Mouse (Mus musculus) olfactory bulb, adult 2 months (tissue): ENCODE data around the gene Olfr775. TPM values are rescaled to one million over a fixed set of nuclear protein-coding genes. Genes with fewer than 3 reads are reported as not detected.

Experiments used
- H3K27ac ChIP-seq: fragments of 200-500 bp; 2 replicates; pipeline ENCODE4 v1.5.1; 2012; ENCODE audit warnings: low read depth, low read length; ENCODE audit not compliant: insufficient read depth
- H3K4me1 ChIP-seq: fragments of 200-500 bp; 2 replicates; pipeline ENCODE4 v1.6.1; 2012; ENCODE audit warnings: low read length; ENCODE audit not compliant: control insufficient read depth, insufficient read depth
- H3K4me3 ChIP-seq: fragments of 200-500 bp; 2 replicates; pipeline ENCODE4 v1.5.1; 2012; ENCODE audit warnings: mild to moderate bottlenecking, low read depth, low read length, moderate library complexity; ENCODE audit not compliant: insufficient read depth
- CTCF ChIP-seq: fragments of 200-500 bp; IDR thresholded peaks from 2 replicates; pipeline ENCODE4 v1.5.1; 2012; ENCODE audit warnings: low read depth, mild to moderate bottlenecking, low read length, moderate library complexity; ENCODE audit not compliant: insufficient read depth
- POLR2A ChIP-seq: fragments of 200-500 bp; IDR thresholded peaks from 2 replicates; pipeline ENCODE4 v1.6.1; 2012; ENCODE audit warnings: mild to moderate bottlenecking, low read depth, low read length, moderate library complexity; ENCODE audit not compliant: insufficient read depth
- WGBS: fragments of 180-500 bp; shearing (Covaris S2); methylation state at CpG from one replicate; pipeline ENCODE4 v1.1.7; 2018; 5-methylcytosine and 5-hydroxymethylcytosine counted together
- polyA plus RNA-seq: library from polyadenylated mRNA; stranded (reverse); fragments of >200 nt; gene quantifications from 2 replicates; pipeline ENCODE4 v1.2.4, GENCODE M21; 2012; ENCODE audit warnings: low replicate concordance; ENCODE audit not compliant: missing spikeins, insufficient read depth, insufficient read length

Gene Olfr775
- polyA plus RNA-seq = not detected in 2 replicates

- WGBS = 68% methylated on average over 3 of the region's 3 CpGs
- no peak for TF ChIP-seq POLR2A
- TF ChIP-seq CTCF = no peak
- Histone ChIP-seq H3K4me1 (no peaks in the 10 kb centered on the region), H3K4me3 (no peak within 1 kb of the TSS), H3K27ac (no peak within 1 kb of the TSS)
Measured at GRCm38 (mm10) chr10:129248112-129248511, at the start of gene Olfr775. Olfr775 (plus strand) TSS chr10:129248412.

- H3K4me1 ChIP-seq = no peaks in the 10 kb centered on the region
- TF ChIP-seq POLR2A = no peak
- TF ChIP-seq CTCF = no peak
- no peak overlapping the region for H3K4me3 ChIP-seq
- H3K27ac ChIP-seq = no peak overlapping the region
- 76% methylated on average over 1 of the region's 1 CpGs for WGBS
Measured at GRCm38 (mm10) chr10:129230737-129231136, 17.5 kb upstream of the Olfr775 start.

GRCm38 (mm10) chr10:129235904-129236303 lies 12.3 kb upstream of the Olfr775 start, which contains the start of gene Olfr774:
Olfr774 (plus strand) TSS chr10:129236204.
- TF ChIP-seq POLR2A = no peak
- no peak for TF ChIP-seq CTCF
- WGBS = 73% methylated on average over 2 of the region's 2 CpGs
- H3K27ac ChIP-seq = no peak within 1 kb of the TSS
- no peak within 1 kb of the TSS for H3K4me3 ChIP-seq
- H3K4me1 ChIP-seq = no peaks in the 10 kb centered on the region

GRCm38 (mm10) chr10:129258827-129259226 lies 10.6 kb downstream of the Olfr775 start, which contains the start of gene Olfr776:
Olfr776 (plus strand) TSS chr10:129259127.
- H3K4me3 ChIP-seq = no peak within 1 kb of the TSS
- TF ChIP-seq POLR2A (no peak), CTCF (no peak)
- H3K27ac ChIP-seq = no peak within 1 kb of the TSS
- H3K4me1 ChIP-seq = no peaks in the 10 kb centered on the region

- H3K4me3 ChIP-seq = no peak within 1 kb of the TSS
Measured at GRCm38 (mm10) chr10:129271081-129271535, 22.9 kb downstream of the Olfr775 start, which contains the start of gene Olfr777. Olfr777 (minus strand) TSS chr10:129271485.

More at GRCm38 (mm10) chr10:129271081-129271535, 22.9 kb downstream of the Olfr775 start, which contains the start of gene Olfr777:
- H3K4me1 ChIP-seq = no peaks in the 10 kb centered on the region
- H3K27ac ChIP-seq = no peak within 1 kb of the TSS
- 94% methylated on average over 2 of the region's 2 CpGs for WGBS
- TF ChIP-seq POLR2A (no peak), CTCF (no peak)

Other genes with a start within 250 kb of the Olfr775 start
- not detected in 2 replicates for gene Olfr763, start 237.6 kb upstream of the Olfr775 start, polyA plus RNA-seq
- gene Olfr764-ps1, start 208.5 kb upstream of the Olfr775 start, polyA plus RNA-seq = not detected in 2 replicates
- not detected in 2 replicates for gene Olfr765, start 198.4 kb upstream of the Olfr775 start, polyA plus RNA-seq
- gene Olfr766-ps1, start 179.4 kb upstream of the Olfr775 start, polyA plus RNA-seq = not detected in 2 replicates
- not detected in 2 replicates for gene Olfr767, start 165.5 kb upstream of the Olfr775 start, polyA plus RNA-seq
- gene Olfr768, start 149.0 kb upstream of the Olfr775 start, polyA plus RNA-seq = not detected in 2 replicates
- not detected in 2 replicates for gene Olfr769, start 130.6 kb upstream of the Olfr775 start, polyA plus RNA-seq
- not detected in 2 replicates for gene Olfr770, start 109.4 kb upstream of the Olfr775 start, polyA plus RNA-seq
- not detected in 2 replicates for gene Olfr771, start 83.7 kb upstream of the Olfr775 start, polyA plus RNA-seq
- gene Olfr772, start 70.5 kb upstream of the Olfr775 start, polyA plus RNA-seq = not detected in 2 replicates
- gene Olfr773, start 61.0 kb upstream of the Olfr775 start, polyA plus RNA-seq = not detected in 2 replicates
- gene Olfr774, start 12.2 kb upstream of the Olfr775 start, polyA plus RNA-seq = not detected in 2 replicates
- not detected in 2 replicates for gene Olfr776, start 10.7 kb downstream of the Olfr775 start, polyA plus RNA-seq
- not detected in 2 replicates for gene Olfr777, start 23.1 kb downstream of the Olfr775 start, polyA plus RNA-seq
- not detected in 2 replicates for gene Olfr780, start 69.7 kb downstream of the Olfr775 start, polyA plus RNA-seq
- gene Olfr781, start 80.4 kb downstream of the Olfr775 start, polyA plus RNA-seq = not detected in 2 replicates
- gene Olfr782, start 100.4 kb downstream of the Olfr775 start, polyA plus RNA-seq = not detected in 2 replicates
- not detected in 2 replicates for gene Olfr784, start 135.7 kb downstream of the Olfr775 start, polyA plus RNA-seq
- not detected in 2 replicates for gene Olfr785, start 157.0 kb downstream of the Olfr775 start, polyA plus RNA-seq
- not detected in 2 replicates for gene Olfr786, start 178.9 kb downstream of the Olfr775 start, polyA plus RNA-seq
- gene Olfr787, start 213.4 kb downstream of the Olfr775 start, polyA plus RNA-seq = not detected in 2 replicates
- gene Olfr788, start 222.6 kb downstream of the Olfr775 start, polyA plus RNA-seq = not detected in 2 replicates
- gene Olfr789, start 236.3 kb downstream of the Olfr775 start, polyA plus RNA-seq = not detected in 2 replicates